Mouse (Mus musculus): Measurements from ENCODE around the gene Dnah8.

DNA sequence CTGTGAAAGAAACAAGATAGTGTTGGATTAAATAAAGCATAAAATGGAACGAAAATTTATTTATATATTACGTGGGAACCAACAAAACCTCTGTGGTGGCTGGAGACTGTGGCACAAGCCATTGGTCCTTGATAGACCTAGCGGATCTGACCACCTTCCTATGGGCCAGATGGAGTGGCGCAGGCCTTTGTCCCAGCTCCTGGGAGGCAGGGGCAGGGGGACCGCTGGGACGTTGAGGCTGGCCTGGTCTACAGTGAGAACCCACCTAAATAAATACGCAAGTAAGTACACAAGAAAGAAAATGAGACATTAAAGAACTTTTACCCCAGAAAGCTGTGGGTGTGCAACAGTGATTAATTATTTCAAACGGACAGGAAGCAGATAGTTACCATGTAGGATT, 156.9 kb downstream of the Dnah8 start:
- no peak for TF ChIP-seq POLR2A (IDR thresholded peaks at IDR 0.05; ENCODE audit: borderline replicate concordance, insufficient read depth, low read length)
- TF ChIP-seq CTCF (IDR thresholded peaks at IDR 0.05; ENCODE audit: borderline replicate concordance, insufficient read depth, low read depth, low read length), result no peak
